Mouse (Mus musculus) midbrain, embryonic 11.5 days (tissue): ENCODE data around the gene Mark3. TPM values are rescaled to one million over a fixed set of nuclear protein-coding genes. Genes with fewer than 3 reads are reported as not detected.

ENCODE experiments used
- ATAC-seq: fragments of 200-750 bp; cut with Nextera tagmentation; 2 replicates; pipeline ENCODE4 v1.8.0; 2017; ENCODE audit warnings: moderate TSS enrichment, moderate library complexity; ENCODE audit not compliant: low FRiP score
- DNase-seq: peaks from one replicate; pipeline ENCODE4 v3.0.0; 2015; ENCODE audit warnings: low spot score; ENCODE audit errors: missing footprints
- H3K27ac ChIP-seq: fragments of 300-500 bp; sonication (generic); 2 replicates; pipeline ENCODE4 v1.5.1; 2014; ENCODE audit warnings: low read depth, low read length
- H3K27me3 ChIP-seq: fragments of 300-500 bp; sonication (generic); 2 replicates; pipeline ENCODE4 v1.6.1; 2014; ENCODE audit warnings: mild to moderate bottlenecking, low read length, moderate library complexity, mixed read lengths; ENCODE audit not compliant: control insufficient read depth, insufficient read depth
- H3K36me3 ChIP-seq: fragments of 300-500 bp; sonication (generic); 2 replicates; pipeline ENCODE4 v1.6.1; 2014; ENCODE audit warnings: mild to moderate bottlenecking, low read length, moderate library complexity, mixed read lengths; ENCODE audit not compliant: control insufficient read depth, insufficient read depth
- H3K4me1 ChIP-seq: fragments of 300-500 bp; sonication (generic); 2 replicates; pipeline ENCODE4 v1.6.1; 2014; ENCODE audit warnings: low read length; ENCODE audit not compliant: control insufficient read depth, insufficient read depth
- H3K4me2 ChIP-seq: fragments of 300-500 bp; sonication (generic); 2 replicates; pipeline ENCODE4 v1.6.1; 2014; ENCODE audit warnings: mild to moderate bottlenecking, moderate library complexity
- H3K4me3 ChIP-seq: fragments of 300-500 bp; sonication (generic); 2 replicates; pipeline ENCODE4 v1.5.1; 2014; ENCODE audit warnings: low read depth, low read length
- H3K9ac ChIP-seq: fragments of 300-500 bp; sonication (generic); 2 replicates; pipeline ENCODE4 v1.6.1; 2014; ENCODE audit warnings: low read length
- H3K9me3 ChIP-seq: fragments of 300-500 bp; sonication (generic); 2 replicates; pipeline ENCODE4 v1.6.1; 2016; ENCODE audit warnings: low read length; ENCODE audit not compliant: control insufficient read depth
- WGBS: fragments of 180-500 bp; shearing (Covaris S2); extraction: QIAGEN DNeasy Blood & Tissue Kit; methylation state at CpG from one replicate; pipeline ENCODE4 v1.1.7; 2014; 5-methylcytosine and 5-hydroxymethylcytosine counted together
- polyA plus RNA-seq: library from polyadenylated mRNA; unstranded; fragments of >200 nt; fragmentation: Nextera tagmentation; extraction: Ambion mirVana; gene quantifications from 2 replicates; pipeline ENCODE4 v1.2.1, GENCODE M21; 2014

Mark3 gene
- polyA plus RNA-seq, 1 experiment from 2014 or later, result 73.7 TPM

DNA sequence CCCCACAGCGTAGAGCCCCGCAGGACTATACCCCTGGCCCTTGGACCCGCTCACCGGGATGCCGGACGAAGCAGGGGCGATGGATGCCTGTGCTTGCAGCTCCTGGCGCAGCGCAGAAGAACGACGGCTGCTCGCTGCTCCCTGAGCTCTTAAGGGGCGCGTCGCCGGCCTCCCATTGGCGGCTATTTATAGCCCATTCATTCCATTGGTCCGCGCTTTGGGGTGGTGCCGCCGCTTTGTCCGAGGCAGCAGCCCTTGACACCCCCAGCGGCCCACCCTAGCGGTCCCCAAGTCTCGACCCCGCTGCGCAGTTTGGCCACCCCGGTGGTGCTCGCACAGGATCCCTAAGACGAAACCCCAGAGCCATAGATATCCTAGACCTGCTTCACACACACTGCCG lies 97.9 kb downstream of the Mark3 start, which contains the start of gene Ckb:
Gene Ckb (minus strand): TSS at position 163 of the 400 bp plus-strand sequence.
- ATAC-seq, result peak; percentile 85
- Histone ChIP-seq H3K9ac (peak within 1 kb of the TSS; percentile 97), H3K27ac (peak within 1 kb of the TSS; percentile 87), H3K4me2 (peak within 1 kb of the TSS; percentile 61), H3K27me3 (peaks cover 6% of the 10 kb centered on the region), H3K4me1 (peaks cover 30% of the 10 kb centered on the region), H3K36me3 (peaks cover 12% of the 10 kb centered on the region; the same call in 1 of the 2 replicates), H3K4me3 (peak within 1 kb of the TSS; percentile 91), H3K9me3 (no peaks in the 10 kb centered on the region)
- peak; percentile 98 for DNase-seq
- WGBS, result under 1% methylated on average over 31 of the region's 31 CpGs

DNA sequence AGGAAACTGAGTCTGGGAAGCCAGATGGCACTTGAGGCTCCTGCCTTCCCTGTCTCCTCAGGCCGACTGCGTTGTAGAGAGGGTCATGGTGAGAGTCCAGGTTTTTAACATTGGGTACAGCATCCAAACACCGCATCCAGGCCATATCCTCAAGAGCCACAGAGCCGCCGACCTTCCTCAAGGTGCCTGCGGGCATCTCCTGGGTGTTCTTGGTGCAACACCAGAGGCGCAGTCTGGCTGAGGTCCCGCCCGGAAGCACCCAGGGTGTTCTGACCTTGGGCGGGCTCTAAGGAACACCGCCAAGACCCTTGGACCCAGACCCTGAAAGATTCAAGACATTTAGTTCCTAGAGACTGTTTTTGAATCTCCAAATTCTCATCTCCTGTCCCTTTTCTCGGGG lies 98.3 kb downstream of the Mark3 start:
- peak overlapping the region; percentile 61 for H3K4me2 ChIP-seq
- DNase-seq (no peak), ATAC-seq (no peak)
- peaks cover 34% of the 10 kb centered on the region for H3K4me1 ChIP-seq
- peaks cover 12% of the 10 kb centered on the region; the same call in 1 of the 2 replicates for H3K36me3 ChIP-seq
- 7% methylated on average over 12 of the region's 12 CpGs for WGBS
- peaks cover 6% of the 10 kb centered on the region for H3K27me3 ChIP-seq
- peak overlapping the region; percentile 37 for H3K27ac ChIP-seq
- H3K9me3 ChIP-seq, result no peaks in the 10 kb centered on the region
- peak overlapping the region; percentile 91 for H3K4me3 ChIP-seq
- H3K9ac ChIP-seq, result peak overlapping the region; percentile 97

DNA sequence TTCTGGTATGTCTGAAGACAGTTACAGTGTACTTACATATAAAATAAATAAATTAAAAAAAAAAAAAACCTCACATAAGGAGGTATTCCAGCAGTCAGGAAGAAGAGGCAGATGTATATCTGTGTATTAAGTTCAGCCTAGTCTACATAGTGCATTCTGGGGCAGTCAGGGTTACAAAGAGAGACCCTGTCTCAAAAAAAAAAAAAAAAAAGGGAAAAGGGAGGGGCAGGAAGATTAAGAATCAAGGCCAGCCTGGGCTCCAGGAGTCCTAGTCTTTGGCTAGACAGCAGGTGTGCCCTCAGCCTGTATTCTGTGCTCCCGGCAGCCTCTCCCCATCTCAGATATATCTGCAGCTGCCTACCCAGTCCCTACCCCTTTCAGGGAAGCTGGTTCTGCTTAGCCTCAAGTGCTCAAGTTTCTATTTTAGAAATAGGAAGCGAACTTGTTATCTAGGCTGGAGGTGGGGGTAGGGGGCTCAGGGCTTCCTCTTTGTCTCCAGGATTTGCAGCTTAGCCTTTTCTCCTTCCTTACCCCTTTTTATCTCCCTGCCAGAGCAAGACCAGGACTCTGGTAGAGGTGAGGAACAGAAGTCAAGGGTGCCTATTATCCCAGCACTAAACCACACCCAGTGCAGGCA lies 100.6 kb downstream of the Mark3 start:
- H3K27ac ChIP-seq, result no peak overlapping the region
- WGBS, result 52% methylated on average over 2 of the region's 2 CpGs
- no peak overlapping the region for H3K4me2 ChIP-seq
- no peak overlapping the region for H3K9ac ChIP-seq
- H3K36me3 ChIP-seq, result peaks cover 6% of the 10 kb centered on the region; the same call in 1 of the 2 replicates
- H3K27me3 ChIP-seq, result peaks cover 6% of the 10 kb centered on the region
- ATAC-seq (no peak), DNase-seq (no peak)
- peaks cover 29% of the 10 kb centered on the region for H3K4me1 ChIP-seq
- no peaks in the 10 kb centered on the region for H3K9me3 ChIP-seq
- no peak overlapping the region for H3K4me3 ChIP-seq

DNA sequence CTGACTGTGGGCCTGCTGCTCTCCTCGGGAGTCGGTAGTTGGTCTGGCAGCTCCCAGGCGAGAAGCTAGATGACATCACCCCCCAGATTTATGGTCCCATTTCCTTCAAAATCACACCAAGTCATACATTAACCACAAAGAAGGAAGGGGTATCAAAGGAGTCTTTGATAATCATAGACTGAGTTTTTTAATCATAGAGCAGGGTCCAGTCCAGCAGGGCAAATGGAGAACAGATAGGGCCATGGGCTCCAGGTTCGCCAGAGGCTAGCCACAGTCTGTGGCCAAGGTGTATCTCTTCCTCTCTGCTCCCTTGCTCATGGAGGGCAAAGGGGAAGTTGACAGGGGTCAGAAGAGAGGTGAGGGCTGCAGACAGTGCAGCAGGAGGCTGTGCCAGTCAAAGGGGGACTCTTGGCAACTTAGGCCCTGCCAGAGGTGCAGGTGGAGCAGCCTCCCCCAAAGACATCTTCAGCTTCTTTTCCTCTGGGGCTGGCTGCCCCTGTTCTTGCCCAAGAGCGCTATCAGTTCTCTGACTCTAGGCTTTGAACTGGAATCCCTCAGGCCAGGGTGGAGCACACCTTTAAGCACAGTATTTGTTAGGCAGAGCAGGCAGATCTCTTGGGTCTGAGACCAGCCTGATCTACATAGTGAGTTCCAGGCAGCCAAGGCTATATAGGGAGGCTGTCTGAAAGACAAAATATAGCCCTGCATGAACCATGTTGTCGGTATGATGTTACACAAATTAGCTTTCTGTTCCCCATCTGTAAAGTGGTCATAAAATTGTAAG lies 101.7 kb downstream of the Mark3 start:
- DNase-seq, result no peak
- ATAC-seq, result no peak
- peaks cover 6% of the 10 kb centered on the region for H3K27me3 ChIP-seq
- H3K27ac ChIP-seq, result no peak overlapping the region
- H3K4me2 ChIP-seq, result no peak overlapping the region
- no peak overlapping the region for H3K4me3 ChIP-seq
- 0 out of 2 replicates have a peak, but pooled peaks cover 4% of the 10 kb centered on the region for H3K36me3 ChIP-seq
- peaks cover 26% of the 10 kb centered on the region for H3K4me1 ChIP-seq
- H3K9me3 ChIP-seq, result no peaks in the 10 kb centered on the region
- WGBS, result 82% methylated on average over 6 of the region's 6 CpGs
- no peak overlapping the region for H3K9ac ChIP-seq

DNA sequence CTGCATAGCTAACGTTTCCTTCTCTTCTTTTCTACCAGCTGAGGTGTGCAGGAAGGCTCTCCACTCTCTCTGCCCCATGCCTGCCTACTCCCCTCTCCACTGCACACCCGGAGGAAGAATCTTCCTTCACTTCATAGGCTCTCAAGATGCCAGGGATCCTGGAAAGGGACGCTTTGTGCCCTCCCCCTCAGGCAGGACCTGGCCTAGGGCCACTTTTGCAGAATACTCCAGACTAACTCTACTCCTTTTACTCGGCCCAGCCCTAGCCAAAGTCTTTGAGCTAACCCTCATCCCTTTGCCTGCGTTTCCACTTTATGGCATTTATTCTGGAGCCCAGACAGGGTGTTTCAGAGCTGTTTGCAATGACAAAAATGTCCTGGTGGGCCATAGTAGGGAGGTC lies 103.1 kb downstream of the Mark3 start:
- peak overlapping the region; percentile 95 for H3K27ac ChIP-seq
- no peaks in the 10 kb centered on the region for H3K9me3 ChIP-seq
- DNase-seq, result no peak
- peak overlapping the region; percentile 88 for H3K4me3 ChIP-seq
- peak; percentile 34 for ATAC-seq
- peaks cover 24% of the 10 kb centered on the region for H3K4me1 ChIP-seq
- peaks cover 6% of the 10 kb centered on the region; the same call in 1 of the 2 replicates for H3K36me3 ChIP-seq
- peaks cover 6% of the 10 kb centered on the region for H3K27me3 ChIP-seq
- peak overlapping the region; percentile 67 for H3K4me2 ChIP-seq
- peak overlapping the region; percentile 81 for H3K9ac ChIP-seq
- 20% methylated on average over 5 of the region's 5 CpGs for WGBS

DNA sequence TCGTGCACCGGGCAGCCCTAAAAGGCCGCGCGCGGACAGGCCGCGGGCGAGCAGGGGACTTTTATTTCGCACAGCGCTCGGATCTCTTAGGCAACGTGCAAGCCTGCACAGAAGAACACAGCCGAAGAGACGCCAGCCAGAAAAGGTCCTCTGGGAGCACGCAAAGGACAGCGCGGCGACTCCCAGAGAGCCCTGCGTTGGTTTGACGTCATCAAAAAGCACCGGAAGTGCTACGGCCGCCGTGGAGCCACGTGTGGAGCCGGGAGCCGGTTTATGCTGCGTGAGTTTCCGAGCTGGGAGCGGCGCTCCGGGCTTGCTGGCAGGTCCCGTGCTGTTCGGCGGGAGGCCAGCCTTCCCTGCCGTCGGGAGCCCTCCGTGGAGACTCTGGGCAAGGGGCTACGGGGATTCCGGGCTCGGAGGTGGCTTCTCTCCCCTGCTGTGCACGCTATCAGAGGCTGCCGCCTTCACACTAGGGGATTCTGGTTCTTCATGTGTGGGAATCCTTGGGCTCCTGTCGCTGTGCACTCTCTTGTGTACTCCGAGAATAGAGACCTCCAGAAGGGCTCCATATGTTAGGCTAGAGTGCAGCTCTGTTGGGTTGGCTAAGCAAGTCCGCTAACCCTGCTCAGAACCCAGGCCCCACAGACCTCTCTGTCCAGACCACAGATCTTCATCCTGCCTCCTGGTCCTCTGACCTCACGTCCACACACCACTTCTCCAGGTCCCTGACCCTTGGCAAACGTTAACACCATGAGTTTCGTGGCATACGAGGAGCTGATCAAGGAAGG lies 103.8 kb downstream of the Mark3 start, which contains the start of gene Trmt61a:
Gene Trmt61a (plus strand): TSS at position 224 of the 788 bp plus-strand sequence.
- Histone ChIP-seq H3K4me3 (peak within 1 kb of the TSS; percentile 88), H3K27ac (peak within 1 kb of the TSS; percentile 95), H3K27me3 (peaks cover 6% of the 10 kb centered on the region), H3K9me3 (no peaks in the 10 kb centered on the region), H3K4me2 (peak within 1 kb of the TSS; percentile 67), H3K9ac (peak within 1 kb of the TSS; percentile 81), H3K36me3 (peaks cover 7% of the 10 kb centered on the region; the same call in 1 of the 2 replicates), H3K4me1 (peaks cover 17% of the 10 kb centered on the region)
- WGBS, result under 1% methylated on average over 51 of the region's 51 CpGs
- peak; percentile 100 for DNase-seq
- ATAC-seq, result peak; percentile 85

DNA sequence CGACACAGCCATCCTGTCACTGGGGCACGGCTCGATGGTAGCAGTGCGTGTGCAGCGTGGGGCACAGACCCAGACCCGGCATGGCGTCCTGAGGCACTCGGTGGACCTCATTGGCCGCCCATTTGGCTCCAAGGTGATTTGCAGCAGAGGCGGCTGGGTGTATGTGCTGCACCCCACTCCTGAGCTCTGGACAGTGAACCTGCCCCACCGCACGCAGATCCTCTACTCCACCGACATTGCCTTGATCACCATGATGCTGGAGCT lies 104.3 kb downstream of the Mark3 start:
- Histone ChIP-seq H3K9me3 (no peaks in the 10 kb centered on the region), H3K9ac (peak overlapping the region; percentile 81), H3K4me2 (peak overlapping the region; percentile 67), H3K27me3 (peaks cover 5% of the 10 kb centered on the region), H3K4me1 (peaks cover 16% of the 10 kb centered on the region), H3K27ac (no peak overlapping the region), H3K4me3 (peak overlapping the region; percentile 88), H3K36me3 (peaks cover 7% of the 10 kb centered on the region; the same call in 1 of the 2 replicates)
- 10% methylated on average over 13 of the region's 13 CpGs for WGBS
- ATAC-seq, result 0 out of 2 replicates have a peak, but pooled peaks have one; percentile 1
- DNase-seq, result no peak

DNA sequence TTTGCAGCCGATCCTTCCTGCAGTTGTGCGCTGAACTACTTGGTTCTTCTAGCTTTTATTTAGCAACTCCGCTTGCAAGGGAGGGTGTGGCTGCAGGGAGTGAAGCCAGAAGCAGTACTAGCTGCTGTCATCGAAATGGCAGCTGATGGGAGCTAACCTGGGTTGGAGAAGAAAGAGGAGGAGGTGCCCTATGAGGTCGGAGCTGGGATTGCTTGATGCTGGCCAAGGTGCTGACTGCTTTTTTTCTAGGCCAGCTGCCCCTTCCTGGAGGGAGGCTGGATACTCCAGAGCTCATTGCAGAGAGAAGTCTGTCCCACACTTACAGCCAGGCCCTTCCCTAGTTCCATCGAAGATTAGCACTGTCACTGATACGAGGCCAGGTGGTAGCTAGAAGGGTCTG lies 104.7 kb downstream of the Mark3 start:
- DNase-seq (no peak), ATAC-seq (no peak)
- peaks cover 16% of the 10 kb centered on the region for H3K4me1 ChIP-seq
- H3K27ac ChIP-seq, result no peak overlapping the region
- H3K4me2 ChIP-seq, result peak overlapping the region; percentile 67
- peak overlapping the region; percentile 88 for H3K4me3 ChIP-seq
- peaks cover 7% of the 10 kb centered on the region; the same call in 1 of the 2 replicates for H3K36me3 ChIP-seq
- WGBS, result 58% methylated on average over 7 of the region's 7 CpGs
- H3K9ac ChIP-seq, result peak overlapping the region; percentile 81
- no peaks in the 10 kb centered on the region for H3K9me3 ChIP-seq
- H3K27me3 ChIP-seq, result peaks cover under 1% of the 10 kb centered on the region; the same call in 1 of the 2 replicates
